Mouse (Mus musculus) brain, embryonic 14.5 days (tissue): Measurements from ENCODE around the gene Diras2. TPM values are rescaled to one million over a fixed set of nuclear protein-coding genes. Genes with fewer than 3 reads are reported as not detected.
"Not testable (repeated sequence)": the region's sequence is repeated elsewhere in the genome, so short reads cannot be mapped to it uniquely, and the experiment has no call there.

Experiments
- DNase-seq: peaks from one replicate; pipeline ENCODE4 v3.0.0-alpha.2; 2011; ENCODE audit warnings: low read depth
- CTCF ChIP-seq: fragments of 200-500 bp; IDR thresholded peaks from 2 replicates; pipeline ENCODE4 v1.5.1; 2012; ENCODE audit warnings: inconsistent platforms, mild to moderate bottlenecking, moderate library complexity, borderline replicate concordance; ENCODE audit not compliant: insufficient read depth, insufficient read length; ENCODE audit errors: extremely low read depth
- POLR2A ChIP-seq: fragments of 200-500 bp; IDR thresholded peaks from 2 replicates; pipeline ENCODE4 v1.6.1; 2012; ENCODE audit warnings: mild to moderate bottlenecking, inconsistent platforms, borderline replicate concordance; ENCODE audit not compliant: poor library complexity, insufficient read depth, insufficient read length, severe bottlenecking; ENCODE audit errors: extremely low read depth
- polyA plus RNA-seq: library from polyadenylated mRNA; depleted of rRNA; stranded (reverse); fragments of >200 nt; gene quantifications from 2 replicates; pipeline ENCODE4 v1.2.3, GENCODE M21; 2012

Diras2 gene
- polyA plus RNA-seq, 1 experiment = 18.1 TPM

GRCm38 (mm10) chr13:52513554-52513953 is 17.5 kb downstream of the Diras2 start:
- DNase-seq = peak; percentile 21
- TF ChIP-seq CTCF (no peak), POLR2A (no peak)

- TF ChIP-seq POLR2A = no peak
- TF ChIP-seq CTCF = no peak
- peak; percentile 50 for DNase-seq
Measured at GRCm38 (mm10) chr13:52512356-52512755, 18.7 kb downstream of the Diras2 start.

GRCm38 (mm10) chr13:52510172-52510880 is 20.8 kb downstream of the Diras2 start:
- no peak for TF ChIP-seq CTCF
- TF ChIP-seq POLR2A = no peak
- peak; percentile 45 for DNase-seq

DNA sequence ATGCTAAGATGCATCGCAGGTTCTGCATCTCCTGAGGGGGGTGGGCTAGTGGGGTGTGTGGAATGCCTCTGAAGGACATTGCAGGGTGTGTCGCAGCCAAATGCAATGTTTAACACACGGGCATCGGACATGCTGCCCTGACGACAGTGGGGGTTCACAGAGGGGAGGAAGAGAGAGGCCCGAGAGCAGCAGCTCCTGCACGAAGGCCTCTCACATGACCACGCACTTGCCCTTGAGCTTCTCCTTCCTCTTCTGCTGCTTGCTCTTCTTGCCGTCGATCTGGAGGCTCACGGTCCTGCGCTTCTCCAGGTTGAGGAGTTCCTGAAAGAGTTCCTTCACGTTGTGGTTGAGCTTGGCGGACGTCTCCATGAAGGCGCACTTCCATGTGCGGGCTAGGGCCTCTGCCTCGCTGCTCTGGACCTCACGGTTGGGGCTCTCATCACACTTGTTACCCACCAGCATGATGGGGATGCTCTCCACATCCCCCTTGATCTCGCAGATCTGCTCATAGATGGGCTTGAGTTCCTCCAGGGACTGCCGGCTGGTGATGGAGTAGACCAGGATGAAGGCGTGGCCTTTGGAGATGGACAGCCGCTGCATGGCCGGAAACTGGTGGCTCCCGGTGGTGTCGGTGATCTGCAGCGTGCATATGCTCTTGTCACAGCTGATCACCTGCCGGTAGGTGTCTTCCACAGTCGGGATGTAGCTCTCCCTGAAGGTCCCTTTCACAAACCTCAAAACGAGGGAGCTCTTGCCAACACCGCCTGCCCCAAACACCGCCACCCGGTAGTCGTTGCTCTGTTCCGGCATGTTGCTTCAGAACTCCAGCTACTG is 23.4 kb downstream of the Diras2 start:
- DNase-seq = no peak
- TF ChIP-seq POLR2A (no peak), CTCF (no peak)

- not testable (repeated sequence) for DNase-seq
Measured at GRCm38 (mm10) chr13:52506822-52507221, 24.3 kb downstream of the Diras2 start.

DNA sequence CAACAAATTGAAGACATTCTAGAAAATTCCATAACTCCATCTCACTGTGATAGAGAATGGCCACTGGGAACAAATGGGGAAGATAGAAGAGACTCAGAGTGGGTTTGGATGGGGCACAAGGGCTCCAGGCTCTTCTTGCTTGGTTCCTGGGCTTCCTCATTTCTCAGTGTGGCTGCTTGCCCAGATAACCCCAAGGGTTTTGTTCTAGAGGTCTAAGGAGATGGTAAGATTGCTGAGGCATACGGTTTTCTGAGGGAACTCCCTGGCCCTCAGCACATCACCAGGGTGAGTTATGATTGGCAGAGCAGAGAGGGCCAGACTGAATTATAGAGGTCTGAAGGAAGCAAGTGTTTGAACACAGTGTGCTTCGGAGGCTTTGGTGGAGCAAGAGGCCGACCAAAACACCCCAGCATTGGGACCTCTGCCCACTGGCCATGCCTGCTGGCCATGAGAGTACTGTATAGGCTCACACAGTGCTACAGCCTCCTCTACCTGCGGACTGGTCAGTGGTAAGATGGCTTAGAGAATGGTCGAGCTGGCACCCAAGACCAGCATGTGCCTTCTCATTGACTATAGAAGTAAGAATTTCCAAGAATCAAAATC is 25.3 kb downstream of the Diras2 start:
- not testable (repeated sequence) for DNase-seq

- TF ChIP-seq POLR2A (no peak), CTCF (no peak)
- DNase-seq = peak; percentile 70
Measured at GRCm38 (mm10) chr13:52501686-52502085, 29.4 kb downstream of the Diras2 start.

DNA sequence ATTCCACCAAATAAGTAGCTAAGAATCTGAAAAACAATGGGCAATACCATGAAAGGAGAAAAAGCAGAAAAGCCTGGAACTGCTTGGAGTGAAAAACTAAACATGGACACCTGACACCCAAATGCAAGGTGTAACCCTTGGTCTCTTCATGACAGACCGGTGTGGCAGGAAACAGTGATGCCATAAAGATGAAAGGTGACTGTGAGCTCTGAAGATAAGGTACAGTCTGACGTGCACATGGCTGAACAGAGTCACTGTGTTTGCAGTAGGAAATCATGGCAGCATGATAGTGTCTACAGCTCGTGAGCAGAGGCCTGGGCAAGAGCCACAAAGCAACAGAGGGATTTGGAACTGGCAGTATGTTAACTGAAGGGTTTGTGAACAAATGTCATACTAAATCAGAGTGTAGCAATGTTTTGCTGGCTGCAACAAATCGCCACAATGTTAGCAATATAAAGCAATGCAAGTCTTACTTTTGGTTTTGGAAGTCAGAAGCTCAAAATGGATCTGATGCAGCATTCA is 34.0 kb downstream of the Diras2 start:
- TF ChIP-seq POLR2A = no peak
- no peak for TF ChIP-seq CTCF
- DNase-seq = no peak

- no peak for DNase-seq
- no peak for TF ChIP-seq CTCF
- no peak for TF ChIP-seq POLR2A
Measured at GRCm38 (mm10) chr13:52488821-52489220, 42.3 kb downstream of the Diras2 start.

GRCm38 (mm10) chr13:52484064-52484463 is 47.0 kb downstream of the Diras2 start:
- TF ChIP-seq CTCF (no peak), POLR2A (no peak)
- no peak for DNase-seq

- no peak for TF ChIP-seq POLR2A
- TF ChIP-seq CTCF = no peak
- peak; percentile 47 for DNase-seq
Measured at GRCm38 (mm10) chr13:52481786-52482185, 49.3 kb downstream of the Diras2 start.
